Mouse (Mus musculus) adrenal gland, adult 10 weeks (tissue): ENCODE data around the gene Cox6a1. TPM values are rescaled to one million over a fixed set of nuclear protein-coding genes. Genes with fewer than 3 reads are reported as not detected.

Source experiments
- polyA plus RNA-seq: library from polyadenylated mRNA; stranded (reverse); fragments of 350-450 nt; fragmentation: Illumina TruSeq; extraction: RNeasy Lipid Tissue Mini Kit (QIAGEN cat#74804); gene quantifications from one replicate; pipeline ENCODE4 v1.2.3, GENCODE M21; 2014; ENCODE audit warnings: low read depth, low replicate concordance

Cox6a1 gene
- 96.6 TPM for polyA plus RNA-seq

DNA sequence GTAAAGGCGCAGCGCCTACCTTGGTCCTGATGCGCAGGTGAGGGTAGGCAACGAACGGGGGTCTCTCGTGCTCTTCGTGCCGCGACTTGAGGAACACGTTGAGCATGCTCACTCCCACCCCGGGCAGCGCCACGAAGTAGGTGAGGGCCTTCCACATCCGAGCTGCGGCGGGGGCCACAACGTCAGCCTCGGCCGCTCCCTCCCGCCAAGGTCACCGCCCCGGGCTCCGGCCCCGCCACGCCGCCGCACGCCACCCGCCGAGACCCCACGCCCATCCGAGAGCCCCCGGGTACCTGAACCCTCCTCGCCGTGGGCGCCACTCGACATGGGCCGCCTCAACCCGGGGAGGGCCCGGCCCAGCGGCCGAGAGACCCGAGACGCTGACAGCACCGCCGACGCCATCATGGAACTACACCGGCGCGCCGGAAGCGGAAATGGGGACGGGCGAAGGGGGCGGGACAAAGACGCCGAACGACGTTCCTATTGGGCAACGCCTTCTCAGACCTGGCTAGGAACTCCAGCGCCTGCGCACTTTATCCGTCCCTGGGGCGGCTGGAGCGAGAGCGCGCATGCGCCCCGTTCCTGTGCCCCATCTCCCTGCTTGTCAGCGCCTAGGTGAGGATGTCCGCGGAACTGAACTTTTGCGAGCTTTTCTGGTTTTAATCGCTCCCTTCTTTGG lies at the start of gene Cox6a1:
TSS of gene Cox6a1 (minus strand) at position 436 of the 679 bp plus-strand sequence.

DNA sequence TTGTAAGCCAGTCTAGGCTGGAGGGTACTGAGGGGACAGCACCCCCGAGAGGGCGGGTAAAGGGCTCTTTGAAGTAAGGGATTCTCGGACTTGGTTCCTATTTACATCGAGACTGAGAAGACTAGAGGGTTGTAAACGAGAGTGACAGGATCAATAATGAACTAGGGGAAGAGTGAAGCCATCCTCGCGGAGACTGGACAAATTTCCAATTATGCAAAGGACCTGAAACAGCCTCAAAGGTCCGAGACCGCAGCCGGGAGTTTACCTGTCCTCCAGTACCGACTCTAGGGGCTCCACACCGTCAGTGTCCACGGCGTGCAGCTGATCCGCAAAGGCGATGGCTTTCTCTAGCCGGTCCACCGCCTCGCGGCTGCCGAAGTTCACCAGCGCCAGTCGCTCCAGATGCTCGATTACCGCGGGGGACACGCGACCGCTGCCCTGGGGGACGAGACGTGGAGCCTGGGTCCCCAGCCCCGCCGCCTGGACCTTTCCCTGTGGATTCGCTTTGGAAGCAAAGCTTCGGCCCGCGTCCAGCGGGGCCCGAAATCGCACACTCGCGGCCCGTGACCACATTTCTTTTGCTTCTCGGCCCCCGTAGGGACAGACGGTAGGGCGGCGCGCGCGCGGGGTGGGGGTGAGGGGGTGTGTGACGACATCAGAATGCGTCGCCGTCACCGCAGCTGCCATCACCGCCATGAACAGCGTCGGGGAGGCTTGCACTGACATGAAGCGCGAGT lies 8.0 kb downstream of the Cox6a1 start, which contains the start of the genes Gatc and Triap1:
TSS of gene Gatc (minus strand) at position 602 of the 737 bp plus-strand sequence.
TSS of gene Triap1 (plus strand) at position 649 of the 737 bp plus-strand sequence.

DNA sequence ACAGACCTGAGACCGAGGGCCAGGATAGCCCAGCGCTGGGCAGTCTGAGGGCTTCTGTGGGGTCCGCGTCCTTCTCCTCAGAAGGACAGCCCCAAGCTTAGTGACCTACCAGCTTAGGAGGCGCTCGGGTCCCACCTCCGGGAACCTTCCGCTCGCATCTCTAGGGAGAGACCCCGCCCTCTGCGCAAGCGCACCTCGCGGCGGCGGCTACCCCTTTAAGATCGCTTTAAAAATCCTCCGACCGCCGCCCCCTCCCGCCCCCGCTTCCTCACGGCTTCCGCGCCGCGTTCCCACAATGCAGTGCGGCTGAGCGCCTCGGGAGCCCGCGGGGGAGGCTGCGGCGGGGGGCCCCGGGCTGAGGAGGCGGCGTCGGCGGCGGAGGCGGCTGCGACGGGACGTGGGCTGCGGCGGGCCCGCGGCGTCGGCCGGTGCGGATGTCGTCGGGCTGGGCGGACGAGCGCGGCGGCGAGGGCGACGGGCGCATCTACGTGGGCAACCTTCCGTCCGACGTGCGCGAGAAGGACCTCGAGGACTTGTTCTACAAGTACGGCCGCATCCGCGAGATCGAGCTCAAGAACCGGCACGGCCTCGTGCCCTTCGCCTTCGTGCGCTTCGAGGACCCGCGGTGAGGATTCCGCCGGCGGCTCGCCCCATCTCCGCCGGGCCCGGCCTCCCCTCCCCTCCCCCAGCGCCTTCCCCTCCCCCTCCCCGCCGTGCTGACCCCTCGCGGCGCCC lies 21.7 kb downstream of the Cox6a1 start, which contains the start of gene Srsf9:
TSS of gene Srsf9 (plus strand) at position 303 of the 735 bp plus-strand sequence.

DNA sequence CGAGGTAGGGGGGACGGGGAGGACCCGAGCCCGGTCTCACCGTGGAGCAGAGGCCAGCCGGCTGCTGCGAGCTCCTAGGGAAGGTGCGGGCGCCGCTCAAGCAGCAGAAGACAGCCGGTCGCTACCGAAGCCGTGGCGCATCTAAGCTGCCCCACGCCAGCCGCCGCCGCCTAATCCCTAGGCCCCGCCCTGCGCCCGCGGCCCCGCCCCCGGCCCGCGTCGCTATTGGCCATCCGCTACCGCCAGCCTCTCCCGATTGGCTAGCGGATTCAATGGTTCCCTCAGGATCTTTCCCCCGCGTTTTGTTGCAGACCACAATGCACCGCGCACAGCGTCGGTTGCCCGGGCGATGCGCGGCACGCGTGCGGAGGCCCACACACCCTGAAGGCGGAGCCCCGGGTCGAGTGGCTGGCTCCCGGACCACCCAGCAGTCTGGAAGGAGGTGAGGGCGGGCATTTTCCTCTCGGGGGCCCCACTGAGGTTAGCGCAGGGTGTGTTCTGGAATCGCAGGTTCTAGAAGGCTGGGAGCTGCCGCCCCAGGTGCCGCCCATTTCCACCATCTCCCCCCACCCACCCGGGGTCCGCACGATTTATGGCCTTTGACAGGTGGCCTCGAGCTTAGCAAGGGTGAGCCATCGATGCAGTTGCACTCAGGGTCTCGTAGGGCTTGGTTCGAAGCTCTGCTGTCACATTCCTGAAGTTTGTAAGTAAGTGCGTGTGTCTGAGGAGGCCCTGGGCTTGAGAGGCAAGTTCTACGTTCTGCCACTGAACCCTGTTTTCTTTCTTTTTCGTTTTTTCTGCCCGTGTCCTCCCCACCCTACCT lies 47.8 kb downstream of the Cox6a1 start, which contains the start of gene Dynll1:
TSS of gene Dynll1 (minus strand) at position 208 of the 823 bp plus-strand sequence.

Other genes starting within 250 kb of the Cox6a1 start
- 4.9 TPM for gene Acads, start 229.6 kb downstream of the Cox6a1 start, polyA plus RNA-seq
- 6.2 TPM for gene Unc119b, start 214.0 kb downstream of the Cox6a1 start, polyA plus RNA-seq
- 156 TPM for gene Mlec, start 190.8 kb downstream of the Cox6a1 start, polyA plus RNA-seq
- gene Cabp1, start 154.6 kb downstream of the Cox6a1 start, polyA plus RNA-seq, result 1.4 TPM
- gene Pop5, start 113.1 kb downstream of the Cox6a1 start, polyA plus RNA-seq, result 12.1 TPM
- gene Rnf10, start 76.1 kb downstream of the Cox6a1 start, polyA plus RNA-seq, result 35.5 TPM
- 17.5 TPM for gene Coq5, start 69.3 kb downstream of the Cox6a1 start, polyA plus RNA-seq
- gene Dynll1, start 48.0 kb downstream of the Cox6a1 start, polyA plus RNA-seq, result 620 TPM
- 63.2 TPM for gene Srsf9, start 21.8 kb downstream of the Cox6a1 start, polyA plus RNA-seq
- gene Gatc, start 7.8 kb downstream of the Cox6a1 start, polyA plus RNA-seq, result 71.1 TPM
- gene Triap1, start 7.8 kb downstream of the Cox6a1 start, polyA plus RNA-seq, result 23.6 TPM
- 3.7 TPM for gene Msi1, start 80.6 kb upstream of the Cox6a1 start, polyA plus RNA-seq
- not detected for gene Pla2g1b, start 117.3 kb upstream of the Cox6a1 start, polyA plus RNA-seq
- 8.3 TPM for gene Sirt4, start 135.7 kb upstream of the Cox6a1 start, polyA plus RNA-seq
- gene Pxn, start 157.7 kb upstream of the Cox6a1 start, polyA plus RNA-seq, result 4.1 TPM
- 34.2 TPM for gene Rplp0, start 210.5 kb upstream of the Cox6a1 start, polyA plus RNA-seq
- 2.4 TPM for gene Gcn1l1, start 216.3 kb upstream of the Cox6a1 start, polyA plus RNA-seq